Mouse (Mus musculus): Measurements from ENCODE around the gene Kcnt1. TPM values are rescaled to one million over a fixed set of nuclear protein-coding genes. Genes with fewer than 3 reads are reported as not detected.

The Kcnt1 gene
- polyA plus RNA-seq, 1 experiment from 2014 or later, result 0.46 TPM

DNA sequence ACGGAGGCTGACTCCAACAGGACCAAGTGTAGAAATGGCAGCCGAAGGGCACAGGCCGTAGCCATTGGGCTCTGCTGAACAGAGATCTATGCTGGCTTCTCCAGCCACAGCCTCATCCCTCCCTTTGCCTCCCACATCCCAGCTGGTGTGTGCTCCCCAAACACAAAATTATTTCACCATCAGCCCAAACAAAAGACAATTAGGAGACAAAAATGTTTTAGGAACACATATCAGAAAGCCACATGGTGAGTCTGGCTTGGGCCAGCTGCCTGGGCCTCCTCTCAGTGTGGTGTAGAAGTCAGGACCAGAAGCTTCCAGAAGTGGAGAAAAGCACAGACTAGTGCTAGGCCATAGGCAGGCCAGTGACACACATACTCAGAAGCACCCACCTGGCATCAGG is 19.4 kb upstream of the Kcnt1 start:
- Histone ChIP-seq H3K9ac (ENCODE audit: low read length) (no peak overlapping the region), H3K36me3 (ENCODE audit: control insufficient read depth, insufficient read depth, low read length) (no peaks in the 10 kb centered on the region), H3K4me3 (ENCODE audit: low read length) (no peak overlapping the region), H3K4me1 (replicated peaks; ENCODE audit: control insufficient read depth, insufficient read depth, low read length) (no peaks in the 10 kb centered on the region), H3K4me2 (ENCODE audit: low read depth, low read length) (no peak overlapping the region), H3K27me3 (ENCODE audit: control insufficient read depth, insufficient read depth, low read depth, low read length) (no peaks in the 10 kb centered on the region), H3K9me3 (ENCODE audit: control insufficient read depth, low read length) (no peaks in the 10 kb centered on the region), H3K27ac (ENCODE audit: low read length) (no peak overlapping the region)
- 76% methylated on average over 3 of the region's 3 CpGs for WGBS
- ATAC-seq (ENCODE audit: low read depth), result no peak

DNA sequence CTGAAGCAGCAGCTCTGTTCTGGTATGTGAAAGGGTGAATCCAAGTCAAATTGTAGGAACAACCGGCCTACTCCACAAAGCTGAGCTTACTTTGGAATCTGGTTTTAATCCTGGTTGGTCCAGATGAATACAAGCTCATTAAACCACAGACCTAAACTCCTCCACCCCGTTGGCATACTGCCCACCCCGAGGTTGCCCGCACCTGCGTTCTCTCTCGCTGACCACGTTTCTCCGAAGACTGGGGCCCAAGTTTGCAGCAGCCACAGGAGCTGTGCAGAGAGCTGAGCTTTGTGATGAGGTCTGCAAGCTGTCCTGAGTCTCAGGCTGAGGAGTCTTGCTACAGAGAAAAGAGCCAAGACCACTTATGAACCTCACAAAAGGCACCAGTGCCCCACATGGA is 17.0 kb upstream of the Kcnt1 start:
- H3K4me1 ChIP-seq (replicated peaks; ENCODE audit: control insufficient read depth, insufficient read depth, low read length), result no peaks in the 10 kb centered on the region
- no peak for ATAC-seq (ENCODE audit: low read depth)
- no peaks in the 10 kb centered on the region for H3K36me3 ChIP-seq (ENCODE audit: control insufficient read depth, insufficient read depth, low read length)
- 73% methylated on average over 8 of the region's 8 CpGs for WGBS
- H3K27me3 ChIP-seq (ENCODE audit: control insufficient read depth, insufficient read depth, low read depth, low read length), result no peaks in the 10 kb centered on the region
- H3K4me3 ChIP-seq (ENCODE audit: low read length), result no peak overlapping the region
- no peak overlapping the region for H3K4me2 ChIP-seq (ENCODE audit: low read depth, low read length)
- no peak overlapping the region for H3K9ac ChIP-seq (ENCODE audit: low read length)
- H3K9me3 ChIP-seq (ENCODE audit: control insufficient read depth, low read length), result no peaks in the 10 kb centered on the region
- no peak overlapping the region for H3K27ac ChIP-seq (ENCODE audit: low read length)

DNA sequence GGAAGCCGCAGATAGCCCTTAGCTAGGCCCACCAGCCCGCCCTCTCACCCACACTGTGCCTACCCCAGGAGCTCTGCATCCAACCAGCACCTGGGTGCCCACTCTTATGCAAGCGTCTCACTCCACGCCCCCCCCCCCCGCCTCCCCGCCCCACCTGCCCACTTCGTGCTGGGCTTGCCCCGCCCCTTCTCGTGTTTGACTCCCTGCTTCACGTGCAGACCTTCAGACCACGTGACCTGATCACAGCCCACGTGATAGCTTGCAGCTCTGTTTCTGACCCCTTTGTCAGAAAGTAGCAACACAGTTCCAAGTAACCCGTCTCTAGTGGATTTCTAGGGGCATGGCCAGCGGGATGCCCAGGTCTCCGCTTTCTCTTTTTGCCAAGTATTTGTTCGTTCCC is 16.3 kb upstream of the Kcnt1 start, which contains the start of gene Sohlh1:
Gene Sohlh1, minus strand, starts transcription at position 23 of the 400 bp plus-strand sequence.
- no peaks in the 10 kb centered on the region for H3K27me3 ChIP-seq (ENCODE audit: control insufficient read depth, insufficient read depth, low read depth, low read length)
- H3K4me3 ChIP-seq (ENCODE audit: low read length), result no peak within 1 kb of the TSS
- no peaks in the 10 kb centered on the region for H3K9me3 ChIP-seq (ENCODE audit: control insufficient read depth, low read length)
- 68% methylated on average over 16 of the region's 16 CpGs for WGBS
- H3K4me2 ChIP-seq (ENCODE audit: low read depth, low read length), result no peak within 1 kb of the TSS
- H3K36me3 ChIP-seq (ENCODE audit: control insufficient read depth, insufficient read depth, low read length), result no peaks in the 10 kb centered on the region
- no peak for ATAC-seq (ENCODE audit: low read depth)
- no peaks in the 10 kb centered on the region for H3K4me1 ChIP-seq (replicated peaks; ENCODE audit: control insufficient read depth, insufficient read depth, low read length)
- H3K27ac ChIP-seq (ENCODE audit: low read length), result no peak within 1 kb of the TSS
- H3K9ac ChIP-seq (ENCODE audit: low read length), result no peak within 1 kb of the TSS

DNA sequence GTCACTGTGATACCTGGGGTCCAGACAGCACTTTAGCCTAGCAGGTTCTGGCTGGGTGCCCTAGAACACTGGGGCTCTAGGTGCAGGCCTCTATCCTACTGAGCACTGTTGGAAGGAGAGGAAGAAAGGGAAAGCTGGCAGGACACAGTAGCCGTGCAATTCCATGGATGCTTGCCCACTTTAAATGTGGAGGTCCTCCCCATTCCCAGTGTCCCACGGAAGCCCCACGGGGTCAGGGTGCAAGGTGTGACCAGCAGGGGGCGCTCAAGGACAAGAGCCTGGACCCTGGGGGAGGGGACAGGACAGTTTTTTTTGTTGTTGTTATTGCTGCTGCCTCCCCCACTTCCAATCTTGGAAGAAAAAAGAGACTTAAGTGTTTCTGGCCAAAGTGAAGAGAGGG is 13.2 kb upstream of the Kcnt1 start:
- ATAC-seq (ENCODE audit: low read depth), result no peak
- no peaks in the 10 kb centered on the region for H3K9me3 ChIP-seq (ENCODE audit: control insufficient read depth, low read length)
- no peak overlapping the region for H3K9ac ChIP-seq (ENCODE audit: low read length)
- no peaks in the 10 kb centered on the region for H3K27me3 ChIP-seq (ENCODE audit: control insufficient read depth, insufficient read depth, low read depth, low read length)
- H3K27ac ChIP-seq (ENCODE audit: low read length), result no peak overlapping the region
- 19% methylated on average over 4 of the region's 4 CpGs for WGBS
- H3K4me1 ChIP-seq (replicated peaks; ENCODE audit: control insufficient read depth, insufficient read depth, low read length), result peaks cover 6% of the 10 kb centered on the region
- no peaks in the 10 kb centered on the region for H3K36me3 ChIP-seq (ENCODE audit: control insufficient read depth, insufficient read depth, low read length)
- no peak overlapping the region for H3K4me3 ChIP-seq (ENCODE audit: low read length)
- H3K4me2 ChIP-seq (ENCODE audit: low read depth, low read length), result no peak overlapping the region

DNA sequence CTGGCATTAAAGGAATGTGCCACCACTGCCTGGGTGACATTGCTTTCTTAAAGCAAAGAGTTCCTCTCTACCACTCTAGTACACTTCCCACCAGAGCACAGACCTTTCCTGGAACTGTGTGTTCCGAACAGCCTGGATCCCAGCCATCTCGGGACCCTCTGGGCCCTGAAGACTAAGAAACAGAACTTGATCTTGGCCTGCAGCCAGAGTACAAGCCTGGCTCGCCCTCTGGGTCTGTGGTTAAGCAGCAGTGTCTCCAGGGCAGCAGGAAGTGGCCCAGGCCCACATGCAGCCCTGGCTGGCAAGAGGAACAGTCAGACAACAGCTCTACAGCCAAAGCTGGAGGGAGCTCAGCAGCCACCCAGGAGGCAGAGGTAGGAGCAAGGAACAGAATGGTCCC is 10.9 kb upstream of the Kcnt1 start:
- Histone ChIP-seq H3K9me3 (ENCODE audit: control insufficient read depth, low read length) (no peaks in the 10 kb centered on the region), H3K27ac (ENCODE audit: low read length) (peak overlapping the region; percentile 25; the same call in 1 of the 2 replicates), H3K4me1 (replicated peaks; ENCODE audit: control insufficient read depth, insufficient read depth, low read length) (peaks cover 6% of the 10 kb centered on the region), H3K4me3 (ENCODE audit: low read length) (no peak overlapping the region), H3K4me2 (ENCODE audit: low read depth, low read length) (no peak overlapping the region), H3K27me3 (ENCODE audit: control insufficient read depth, insufficient read depth, low read depth, low read length) (no peaks in the 10 kb centered on the region), H3K9ac (ENCODE audit: low read length) (no peak overlapping the region), H3K36me3 (ENCODE audit: control insufficient read depth, insufficient read depth, low read length) (no peaks in the 10 kb centered on the region)
- peak; percentile 62 for ATAC-seq (ENCODE audit: low read depth)
- 16% methylated on average over 3 of the region's 3 CpGs for WGBS

DNA sequence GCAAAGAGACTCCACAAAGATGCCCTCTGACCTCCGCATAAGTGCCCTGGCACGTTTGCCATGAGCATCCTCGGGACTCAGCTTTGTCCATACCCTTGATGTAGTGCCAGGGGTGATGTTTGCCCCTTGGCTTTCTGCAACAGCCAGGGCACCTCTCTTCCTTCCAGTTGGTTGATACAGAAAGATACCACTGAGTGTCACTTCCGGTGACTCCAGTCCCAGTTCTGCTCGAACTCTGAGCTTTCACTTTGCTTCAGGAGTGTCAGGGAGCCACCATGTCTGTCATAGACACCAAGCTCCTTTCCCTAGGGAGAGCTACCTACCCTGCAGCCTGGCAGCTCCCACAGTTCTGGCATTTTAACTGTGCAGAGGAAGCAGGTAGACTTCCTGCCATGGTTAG is 9.5 kb upstream of the Kcnt1 start:
- no peaks in the 10 kb centered on the region for H3K36me3 ChIP-seq (ENCODE audit: control insufficient read depth, insufficient read depth, low read length)
- no peak overlapping the region for H3K9ac ChIP-seq (ENCODE audit: low read length)
- H3K27ac ChIP-seq (ENCODE audit: low read length), result no peak overlapping the region
- peaks cover 6% of the 10 kb centered on the region for H3K4me1 ChIP-seq (replicated peaks; ENCODE audit: control insufficient read depth, insufficient read depth, low read length)
- H3K27me3 ChIP-seq (ENCODE audit: control insufficient read depth, insufficient read depth, low read depth, low read length), result no peaks in the 10 kb centered on the region
- ATAC-seq (ENCODE audit: low read depth), result no peak
- no peak overlapping the region for H3K4me2 ChIP-seq (ENCODE audit: low read depth, low read length)
- WGBS, result 63% methylated on average over 5 of the region's 5 CpGs
- H3K9me3 ChIP-seq (ENCODE audit: control insufficient read depth, low read length), result no peaks in the 10 kb centered on the region
- H3K4me3 ChIP-seq (ENCODE audit: low read length), result no peak overlapping the region

DNA sequence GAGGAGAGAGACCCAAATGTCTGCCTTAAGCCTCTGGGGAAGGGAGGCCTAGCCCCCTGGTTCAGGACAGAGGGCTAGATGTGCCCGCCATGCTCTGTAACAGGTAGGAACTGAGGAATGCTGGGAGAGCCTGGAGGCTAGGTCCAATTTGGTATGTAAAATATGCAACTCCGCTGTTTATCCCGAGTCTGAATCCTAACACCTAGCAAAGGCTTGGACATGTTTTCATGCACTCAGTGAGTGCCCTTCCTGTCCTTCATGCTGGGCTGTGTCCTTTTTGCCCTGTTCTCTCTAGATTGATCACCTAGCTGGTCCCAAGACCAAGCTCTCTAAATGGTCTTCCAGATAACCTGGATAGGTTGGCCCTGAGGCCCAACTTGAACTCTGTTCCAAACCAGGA is 3.6 kb upstream of the Kcnt1 start:
- H3K27ac ChIP-seq (ENCODE audit: low read length), result no peak overlapping the region
- ATAC-seq (ENCODE audit: low read depth), result no peak
- whole genome bisulfite sequencing, result 78% methylated on average over 3 of the region's 3 CpGs

DNA sequence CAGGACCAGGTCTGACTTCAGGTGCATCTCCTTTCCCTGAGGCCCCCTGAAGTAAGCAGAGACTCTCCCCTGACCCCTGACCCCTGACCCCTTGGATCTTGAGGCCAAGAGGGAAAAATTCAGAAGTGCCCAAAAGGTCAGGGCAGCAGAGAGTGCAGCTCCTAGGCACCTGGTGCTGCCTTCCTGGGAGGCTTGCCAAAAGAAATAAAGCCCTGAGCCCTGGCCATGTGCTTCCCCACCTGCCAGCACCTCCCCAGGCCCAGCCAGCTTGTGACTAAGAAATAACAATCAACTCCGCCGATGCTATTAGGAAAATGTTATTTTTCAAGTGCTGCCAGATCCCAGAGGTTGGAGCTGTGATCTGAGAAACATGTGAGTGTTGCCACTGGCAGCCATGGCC is 1.5 kb upstream of the Kcnt1 start:
- Histone ChIP-seq H3K27me3 (ENCODE audit: control insufficient read depth, insufficient read depth, low read depth, low read length) (peaks cover 16% of the 10 kb centered on the region), H3K4me3 (ENCODE audit: low read length) (no peak overlapping the region), H3K36me3 (ENCODE audit: control insufficient read depth, insufficient read depth, low read length) (no peaks in the 10 kb centered on the region), H3K4me1 (replicated peaks; ENCODE audit: control insufficient read depth, insufficient read depth, low read length) (peaks cover 5% of the 10 kb centered on the region; the same call in 1 of the 2 replicates), H3K4me2 (ENCODE audit: low read depth, low read length) (no peak overlapping the region), H3K27ac (ENCODE audit: low read length) (no peak overlapping the region), H3K9ac (ENCODE audit: low read length) (no peak overlapping the region), H3K9me3 (ENCODE audit: control insufficient read depth, low read length) (no peaks in the 10 kb centered on the region)
- no peak for ATAC-seq (ENCODE audit: low read depth)
- 60% methylated on average over 2 of the region's 2 CpGs for WGBS

More for the DNA sequence above, 3.6 kb upstream of the Kcnt1 start:
- Histone ChIP-seq H3K36me3 (ENCODE audit: control insufficient read depth, insufficient read depth, low read length) (no peaks in the 10 kb centered on the region), H3K4me2 (ENCODE audit: low read depth, low read length) (no peak overlapping the region), H3K4me1 (replicated peaks; ENCODE audit: control insufficient read depth, insufficient read depth, low read length) (peaks cover 5% of the 10 kb centered on the region; the same call in 1 of the 2 replicates), H3K27me3 (ENCODE audit: control insufficient read depth, insufficient read depth, low read depth, low read length) (peaks cover 12% of the 10 kb centered on the region), H3K9me3 (ENCODE audit: control insufficient read depth, low read length) (no peaks in the 10 kb centered on the region), H3K4me3 (ENCODE audit: low read length) (no peak overlapping the region), H3K9ac (ENCODE audit: low read length) (no peak overlapping the region)

DNA sequence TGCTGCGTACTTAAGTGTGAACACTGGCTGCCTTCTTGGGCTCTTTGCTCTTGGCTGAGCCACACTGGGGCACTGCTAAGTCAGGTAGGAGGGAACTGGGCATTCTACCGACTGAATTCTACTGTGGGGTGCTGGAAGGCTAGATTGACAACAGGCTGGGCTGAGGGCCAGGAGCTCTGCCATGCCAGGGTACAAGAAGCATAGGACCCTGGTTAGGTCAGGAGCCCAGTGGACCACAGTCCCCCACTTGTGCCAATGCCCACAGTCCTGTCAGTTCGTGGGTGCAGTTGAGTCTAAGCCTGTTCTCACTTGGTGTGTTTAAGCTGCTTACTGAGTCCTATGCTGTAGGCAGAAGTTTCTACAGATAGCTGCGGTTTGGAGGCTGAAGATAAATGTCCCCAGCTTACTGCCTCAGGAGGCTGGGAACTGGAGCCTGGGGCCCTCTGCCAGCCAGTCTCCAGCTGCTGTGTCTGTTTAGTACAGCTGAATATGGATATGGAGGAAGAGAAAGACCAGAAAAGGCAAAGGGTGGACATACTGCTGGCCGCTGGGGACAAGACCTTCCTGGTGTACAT is 751 bp upstream of the Kcnt1 start:
- Histone ChIP-seq H3K27me3 (ENCODE audit: control insufficient read depth, insufficient read depth, low read depth, low read length) (peaks cover 16% of the 10 kb centered on the region), H3K27ac (ENCODE audit: low read length) (no peak overlapping the region), H3K4me1 (replicated peaks; ENCODE audit: control insufficient read depth, insufficient read depth, low read length) (peaks cover 5% of the 10 kb centered on the region; the same call in 1 of the 2 replicates), H3K9me3 (ENCODE audit: control insufficient read depth, low read length) (no peaks in the 10 kb centered on the region), H3K9ac (ENCODE audit: low read length) (no peak overlapping the region), H3K36me3 (ENCODE audit: control insufficient read depth, insufficient read depth, low read length) (no peaks in the 10 kb centered on the region), H3K4me3 (ENCODE audit: low read length) (no peak overlapping the region), H3K4me2 (ENCODE audit: low read depth, low read length) (peak overlapping the region; percentile 86)
- 47% methylated on average over 5 of the region's 5 CpGs for WGBS
- no peak for ATAC-seq (ENCODE audit: low read depth)

DNA sequence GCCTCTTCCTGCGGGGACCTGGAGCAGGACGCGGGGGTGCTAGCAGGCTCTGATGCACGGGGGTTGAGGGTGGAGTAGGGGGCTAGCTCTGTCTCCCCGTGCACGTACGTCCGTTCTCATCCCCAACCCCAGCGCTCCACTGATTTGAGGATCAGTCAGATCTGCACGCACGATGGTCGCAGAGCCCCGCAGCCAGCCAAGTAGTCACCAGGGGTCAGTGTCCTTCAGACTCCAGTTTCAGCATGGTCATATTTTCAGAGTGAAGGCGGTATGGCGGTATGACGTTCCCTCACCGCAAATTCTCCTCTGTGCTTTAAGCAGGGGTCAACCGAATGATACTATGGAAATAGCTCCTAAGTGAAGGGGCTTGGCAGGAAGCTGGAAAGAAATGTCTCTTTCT is 696 bp downstream of the Kcnt1 start:
- H3K9ac ChIP-seq (ENCODE audit: low read length), result no peak overlapping the region
- peak overlapping the region; percentile 86 for H3K4me2 ChIP-seq (ENCODE audit: low read depth, low read length)
- no peaks in the 10 kb centered on the region for H3K9me3 ChIP-seq (ENCODE audit: control insufficient read depth, low read length)
- peaks cover 5% of the 10 kb centered on the region; the same call in 1 of the 2 replicates for H3K4me1 ChIP-seq (replicated peaks; ENCODE audit: control insufficient read depth, insufficient read depth, low read length)
- WGBS, result 5% methylated on average over 18 of the region's 18 CpGs
- no peak overlapping the region for H3K27ac ChIP-seq (ENCODE audit: low read length)
- no peaks in the 10 kb centered on the region for H3K36me3 ChIP-seq (ENCODE audit: control insufficient read depth, insufficient read depth, low read length)
- no peak for ATAC-seq (ENCODE audit: low read depth)
- peak overlapping the region; percentile 50 for H3K4me3 ChIP-seq (ENCODE audit: low read length)
- peaks cover 16% of the 10 kb centered on the region for H3K27me3 ChIP-seq (ENCODE audit: control insufficient read depth, insufficient read depth, low read depth, low read length)

Data from lung, embryonic 16.5 days (tissue).